Mouse (Mus musculus) frontal cortex, postnatal 14 days (tissue): ENCODE data around the gene Ccdc83.

ENCODE experiments used
- DNase-seq, 2 experiments: peaks; one replicate each; pipeline ENCODE4 v3.0.0; 2022; ENCODE audit warnings: low spot score in 2 of 2

Gene Ccdc83

DNA sequence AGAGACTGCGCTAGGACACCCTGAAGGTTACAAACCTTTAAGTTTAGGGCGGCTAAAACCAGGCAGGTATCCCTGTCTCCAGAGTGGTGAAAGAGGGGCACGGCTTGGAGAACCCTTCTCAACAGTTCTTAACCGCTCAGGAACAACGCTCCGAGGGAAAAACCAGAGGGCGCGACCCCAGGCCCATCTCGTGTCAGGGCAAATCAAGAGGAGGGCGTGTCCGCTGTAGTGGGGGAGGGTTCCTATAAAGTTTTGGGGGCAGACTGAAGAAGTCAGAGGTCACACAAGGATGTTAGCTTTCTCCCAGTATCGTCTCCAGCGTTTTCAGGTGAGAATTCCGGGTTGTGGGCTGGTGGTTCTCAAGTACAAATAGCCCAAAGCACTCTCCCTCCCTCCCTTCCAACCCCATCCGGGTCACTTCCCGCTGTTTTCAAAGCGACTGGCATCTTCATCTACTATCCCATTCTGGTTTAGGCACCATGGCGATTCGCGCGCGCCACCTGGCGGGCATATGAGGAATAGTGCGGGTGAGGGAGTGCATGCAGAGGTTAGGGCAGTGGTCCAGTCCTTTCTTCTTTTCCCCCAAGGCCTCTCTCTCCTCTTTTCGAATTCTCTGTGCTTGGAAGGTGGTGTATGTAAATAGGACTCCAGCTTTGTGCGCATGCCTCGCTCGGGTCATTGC, at the start of gene Ccdc83:
Gene Ccdc83, minus strand, starts transcription at position 489 of the 682 bp plus-strand sequence.
- peak; percentile 54 to 69 for DNase-seq

DNA sequence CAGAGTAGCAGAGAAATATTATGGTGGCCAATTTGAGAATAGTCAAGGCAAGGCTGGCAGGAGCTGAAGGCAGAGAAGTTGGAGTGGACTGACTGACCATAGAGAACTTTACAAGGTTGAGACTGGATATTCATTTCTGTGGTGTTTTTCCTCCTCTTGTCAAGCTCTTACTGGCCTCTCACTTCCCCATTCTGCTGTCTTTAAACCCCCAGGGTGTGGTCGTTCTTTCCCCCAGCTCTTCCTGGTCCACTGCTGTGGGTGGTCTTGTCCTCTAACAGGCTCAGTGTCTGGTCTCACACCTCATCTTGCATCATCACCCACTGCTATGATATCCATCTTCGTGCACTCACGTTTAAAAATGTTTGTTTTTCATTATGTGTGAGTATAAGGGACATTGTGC, 47.8 kb upstream of the Ccdc83 start:
- no peak for DNase-seq

DNA sequence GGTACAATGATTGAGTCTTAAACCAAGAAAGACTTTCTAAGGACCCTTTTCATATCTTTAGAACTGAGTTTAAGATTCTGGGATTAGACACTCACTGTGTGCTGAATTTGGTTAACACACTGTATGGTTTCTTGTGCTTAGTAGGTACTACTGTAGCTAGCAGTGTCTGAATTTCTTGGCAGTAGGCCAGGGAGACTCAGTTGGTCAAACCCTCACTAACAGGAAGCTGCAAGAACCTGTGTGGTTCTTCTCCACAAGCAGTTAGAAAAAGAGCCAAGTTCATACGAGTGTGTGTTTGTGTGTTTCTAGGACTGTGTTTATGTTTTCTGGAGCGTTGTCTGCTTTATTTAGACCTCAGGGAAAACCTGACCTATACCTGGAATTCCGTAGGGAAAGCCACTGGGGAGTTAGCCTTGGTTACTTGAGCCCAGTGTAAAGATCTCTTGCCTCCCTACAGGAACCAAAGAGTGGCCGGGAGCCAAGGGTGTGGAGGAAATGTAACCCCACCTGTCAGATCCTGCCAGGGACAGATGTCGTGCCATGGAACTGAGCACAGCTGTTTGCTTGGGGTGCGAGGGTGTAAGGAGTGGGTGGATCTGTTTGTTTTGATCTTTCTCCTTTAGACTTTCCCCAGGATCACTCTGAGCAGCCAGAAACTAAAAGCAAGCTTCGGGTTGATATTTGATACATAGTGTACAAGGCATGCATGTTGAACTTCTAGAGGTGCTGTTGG, 46.7 kb upstream of the Ccdc83 start:
- no peak for DNase-seq

DNA sequence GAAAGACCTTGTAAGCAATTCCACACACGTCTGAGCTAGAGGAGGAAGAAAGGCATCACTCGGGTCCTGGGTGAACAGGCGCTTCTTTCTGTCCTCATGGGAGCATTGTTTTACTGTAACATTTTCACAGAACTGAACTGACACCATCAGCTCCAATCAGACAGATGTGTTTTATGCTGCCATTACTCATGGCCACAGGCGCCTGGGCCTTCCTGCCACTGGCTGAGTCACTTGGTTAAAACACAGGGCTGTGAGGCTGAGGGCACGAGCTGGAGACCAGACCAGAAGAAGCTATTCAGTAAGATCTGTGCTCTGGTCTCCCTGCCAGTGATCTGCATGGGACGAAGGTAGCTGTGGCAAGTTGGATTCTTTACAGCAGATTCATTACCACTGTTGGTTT, 42.4 kb upstream of the Ccdc83 start:
- no peak for DNase-seq

DNA sequence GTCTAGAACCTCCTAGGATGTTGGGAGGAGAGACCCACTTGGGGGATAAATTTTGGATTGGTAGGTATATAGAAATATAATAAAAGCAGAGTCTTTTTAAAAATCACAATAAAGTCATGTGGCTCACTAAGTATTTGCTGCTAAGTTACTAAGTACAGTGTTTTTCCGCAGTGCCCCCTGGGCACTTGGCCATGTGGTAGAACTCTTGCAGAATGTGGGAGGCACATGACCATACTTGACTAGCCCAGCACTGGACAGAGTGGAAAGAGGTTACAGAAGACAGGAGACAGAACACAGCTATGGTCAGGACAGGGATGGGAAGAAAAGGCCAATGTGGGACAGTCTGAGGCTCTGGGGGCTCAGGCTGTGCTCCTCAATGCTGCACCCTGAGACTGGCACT, 41.4 kb upstream of the Ccdc83 start:
- no peak for DNase-seq

DNA sequence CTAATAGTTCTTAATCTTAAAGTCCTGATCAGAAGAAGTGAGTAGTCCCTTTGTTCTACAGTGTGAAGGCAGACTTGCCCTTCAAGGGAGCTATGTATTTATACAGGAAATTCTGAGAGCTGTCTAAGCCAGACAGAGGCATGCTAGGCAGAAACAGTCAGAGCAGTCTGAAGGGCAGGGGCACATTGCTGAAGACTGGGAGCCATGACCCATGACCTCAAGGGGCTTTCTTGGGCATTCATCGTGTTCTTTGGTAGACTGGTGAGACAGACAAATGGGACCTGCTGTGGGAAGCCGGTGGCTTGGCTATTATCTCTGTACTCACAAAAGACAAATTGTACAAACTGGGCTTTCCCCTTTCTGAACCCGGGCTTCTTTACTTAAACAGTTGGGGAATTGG, 40.5 kb upstream of the Ccdc83 start:
- DNase-seq = no peak

DNA sequence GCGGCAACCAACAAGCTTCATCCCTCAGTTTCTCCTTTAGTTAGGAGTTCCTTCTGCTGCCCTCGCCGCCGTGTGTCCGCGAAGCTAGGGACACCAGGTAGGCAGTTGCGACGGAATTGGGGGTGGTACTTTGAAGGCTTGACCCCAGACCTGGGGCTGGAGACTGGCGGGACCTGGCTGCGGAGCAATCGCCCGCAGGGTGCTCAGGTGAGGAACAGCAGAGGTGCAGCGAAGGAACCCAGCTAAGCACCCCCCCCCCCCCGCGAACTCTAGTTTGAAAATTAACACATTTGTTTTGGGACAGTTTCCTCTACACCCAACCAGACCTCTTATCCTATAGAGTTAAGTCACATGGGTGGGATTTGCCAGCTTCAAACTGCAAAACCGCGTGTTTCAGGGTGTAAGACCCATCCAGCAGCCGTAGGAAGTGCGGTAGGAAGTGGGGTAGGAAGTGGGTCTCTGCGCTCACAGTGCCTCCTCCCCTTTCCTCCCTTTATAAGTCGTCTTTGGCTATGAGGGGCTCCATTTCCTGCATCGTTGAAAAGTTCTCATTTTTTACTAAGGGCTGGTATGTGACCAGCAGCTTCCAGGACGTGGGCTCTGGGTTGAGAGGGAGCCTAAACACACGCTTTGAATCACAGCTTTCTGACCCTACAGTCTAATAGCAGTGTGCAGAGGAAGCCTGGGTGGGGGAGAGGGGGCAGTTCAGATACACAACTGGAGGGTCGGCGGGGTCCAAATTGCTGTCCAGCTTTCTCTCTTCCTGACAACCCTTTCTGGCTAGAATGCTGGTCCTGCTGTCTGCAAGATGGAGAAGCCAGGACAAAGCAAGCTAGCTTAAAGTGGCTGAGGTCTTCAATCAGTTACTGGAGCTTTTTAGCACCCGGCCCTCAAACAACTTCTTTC, 37.3 kb upstream of the Ccdc83 start:
- DNase-seq = no peak

DNA sequence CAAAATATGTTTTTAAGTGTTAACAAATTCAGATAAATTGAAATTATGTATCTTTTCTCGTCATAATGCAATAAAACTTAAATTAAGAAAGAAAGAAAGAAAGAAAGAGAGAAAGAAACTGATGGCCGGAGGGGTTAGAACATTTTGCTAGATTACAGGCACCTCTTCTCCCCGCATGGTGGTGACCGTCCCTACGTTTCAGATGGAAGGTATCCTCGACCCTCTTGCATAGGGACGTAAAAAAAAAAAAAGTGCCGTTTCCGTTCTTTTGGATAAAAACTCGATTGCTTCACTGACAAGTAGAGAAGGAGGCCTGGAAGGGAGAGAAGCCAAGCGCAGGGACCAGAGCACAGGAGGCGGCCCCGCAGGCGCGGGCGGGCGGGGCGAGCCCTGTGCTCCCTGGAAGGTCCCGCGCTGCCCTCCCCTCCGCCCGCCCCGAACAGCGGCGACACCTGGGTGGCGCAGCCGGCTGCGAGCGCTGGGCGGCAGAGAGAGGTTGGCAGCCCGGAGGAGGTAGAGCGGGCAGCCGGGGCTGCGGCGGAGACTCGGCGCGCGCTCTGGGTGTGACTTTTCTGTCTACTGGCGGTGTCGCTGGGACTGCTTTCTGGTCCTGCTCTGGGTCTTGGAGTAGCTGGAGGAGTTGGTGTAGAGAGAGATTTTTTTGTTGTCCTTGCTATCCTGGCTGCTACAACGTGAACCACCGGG, 36.5 kb upstream of the Ccdc83 start, which contains the start of gene Sytl2:
Gene Sytl2, plus strand, starts transcription at position 311 of the 705 bp plus-strand sequence.
- peak in 1 of 2 experiments; percentile 7 for DNase-seq

DNA sequence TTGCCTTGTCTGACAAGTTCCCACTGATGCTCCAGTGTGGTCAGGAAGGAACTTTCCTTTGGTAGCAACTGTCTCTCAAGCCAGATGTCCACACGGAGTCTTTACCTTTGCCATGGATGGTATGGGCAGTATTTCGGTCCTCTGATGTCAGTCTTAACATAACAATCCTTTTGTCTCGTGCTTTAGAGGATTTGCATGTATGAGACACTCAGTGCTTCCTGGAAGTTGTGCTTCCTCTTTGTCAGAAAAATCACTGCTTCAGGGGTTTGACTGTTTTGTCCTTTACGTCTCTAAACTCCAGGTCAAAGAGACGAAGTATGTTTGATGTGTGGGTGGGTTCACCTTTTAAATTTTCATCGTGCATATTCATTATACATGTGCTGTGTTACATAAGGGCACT, 26.3 kb upstream of the Ccdc83 start:
- no peak for DNase-seq

DNA sequence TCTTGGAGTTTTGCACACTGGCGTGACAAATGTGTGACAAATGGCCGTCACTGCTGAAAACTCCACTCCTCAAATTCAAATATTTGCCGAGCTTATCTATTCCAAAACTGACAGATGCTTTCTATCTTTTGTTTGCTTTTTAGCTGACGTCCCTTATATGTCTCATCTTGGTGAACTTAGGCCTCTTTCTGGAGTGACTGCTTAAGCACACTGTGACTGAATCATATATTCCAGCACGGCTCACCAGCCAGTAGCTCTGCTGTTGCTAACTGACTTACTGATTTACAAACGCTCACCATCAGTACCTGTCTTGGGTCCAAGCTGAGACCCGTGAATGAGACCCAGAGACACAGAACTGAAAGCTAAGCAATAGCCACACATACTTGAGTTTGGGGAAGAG, 19.2 kb upstream of the Ccdc83 start:
- DNase-seq = no peak

DNA sequence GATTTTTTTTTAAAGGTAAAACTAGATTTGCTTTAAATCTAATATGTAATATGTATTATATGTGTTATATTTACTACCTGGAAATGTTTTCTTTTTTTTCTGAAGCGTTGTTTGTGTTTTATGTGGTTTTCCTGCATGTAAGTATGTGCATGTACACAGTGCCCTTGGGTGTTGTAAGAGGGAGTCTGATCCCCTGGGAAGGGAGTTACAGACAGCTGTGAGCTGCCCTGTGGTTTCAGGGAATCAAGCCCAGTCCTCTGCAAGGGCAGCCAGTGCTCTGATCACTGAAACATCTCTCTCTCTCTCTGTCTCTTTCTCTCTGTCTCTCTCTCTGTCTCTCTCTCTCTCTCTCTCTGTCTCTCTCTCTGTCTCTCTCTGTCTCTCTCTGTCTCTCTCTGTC, 17.2 kb upstream of the Ccdc83 start:
- DNase-seq = no peak

DNA sequence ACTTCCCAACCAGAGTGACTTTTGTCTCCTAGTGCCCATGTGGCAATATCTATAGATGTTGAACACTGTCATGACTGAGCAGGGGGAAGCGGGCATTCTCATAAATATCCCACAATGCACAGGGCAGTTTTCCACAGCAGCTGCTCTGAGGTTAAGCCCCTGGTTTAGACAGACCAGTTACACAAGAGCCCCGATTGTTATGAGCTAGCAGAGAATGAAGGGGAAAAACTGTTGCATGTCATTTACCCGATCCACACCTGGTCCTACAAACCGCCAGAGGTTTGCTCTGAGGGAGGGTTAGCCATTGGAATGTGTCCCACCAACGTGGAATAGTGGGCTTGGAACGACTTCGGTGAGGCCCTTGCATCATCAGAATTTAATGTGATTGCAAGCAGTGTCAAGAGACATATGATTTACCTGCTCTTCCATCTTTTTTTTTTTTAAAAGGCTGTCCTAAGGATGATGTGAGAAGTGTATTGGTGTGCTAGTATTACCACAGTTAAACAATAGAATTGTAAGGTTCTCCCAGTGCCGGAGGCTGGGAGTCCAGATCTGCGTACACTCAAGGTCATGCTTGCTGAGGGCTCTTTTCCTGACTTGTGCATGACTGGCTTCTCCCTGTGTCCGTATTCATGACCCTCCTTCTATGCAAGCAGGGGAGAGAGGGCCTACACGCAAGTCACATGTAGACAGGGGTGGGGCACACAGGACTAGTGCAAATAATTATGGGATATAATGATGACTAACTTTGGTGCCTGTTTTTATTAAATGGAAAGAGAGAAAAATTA, 16.4 kb upstream of the Ccdc83 start:
- DNase-seq = no peak

DNA sequence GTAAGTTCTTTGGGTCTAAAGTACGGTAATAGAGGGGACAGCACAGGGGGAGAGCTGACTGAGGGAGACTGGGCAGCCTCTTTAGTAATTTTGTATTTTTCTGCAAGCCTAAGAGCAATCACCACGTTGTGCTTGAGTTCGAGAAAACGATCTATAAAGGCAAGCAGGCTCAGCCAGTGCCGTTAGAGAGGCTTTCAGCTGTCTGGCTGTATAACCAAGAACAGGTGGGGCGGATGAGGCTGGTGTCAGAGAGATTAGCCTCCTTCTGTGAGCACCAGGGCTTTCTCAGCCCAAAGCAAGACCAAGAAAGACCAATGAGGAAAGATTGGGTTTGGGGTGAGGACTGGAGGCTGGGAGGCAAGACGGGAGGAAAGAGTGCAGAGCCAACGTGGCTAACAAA, 15.3 kb upstream of the Ccdc83 start:
- no peak for DNase-seq

DNA sequence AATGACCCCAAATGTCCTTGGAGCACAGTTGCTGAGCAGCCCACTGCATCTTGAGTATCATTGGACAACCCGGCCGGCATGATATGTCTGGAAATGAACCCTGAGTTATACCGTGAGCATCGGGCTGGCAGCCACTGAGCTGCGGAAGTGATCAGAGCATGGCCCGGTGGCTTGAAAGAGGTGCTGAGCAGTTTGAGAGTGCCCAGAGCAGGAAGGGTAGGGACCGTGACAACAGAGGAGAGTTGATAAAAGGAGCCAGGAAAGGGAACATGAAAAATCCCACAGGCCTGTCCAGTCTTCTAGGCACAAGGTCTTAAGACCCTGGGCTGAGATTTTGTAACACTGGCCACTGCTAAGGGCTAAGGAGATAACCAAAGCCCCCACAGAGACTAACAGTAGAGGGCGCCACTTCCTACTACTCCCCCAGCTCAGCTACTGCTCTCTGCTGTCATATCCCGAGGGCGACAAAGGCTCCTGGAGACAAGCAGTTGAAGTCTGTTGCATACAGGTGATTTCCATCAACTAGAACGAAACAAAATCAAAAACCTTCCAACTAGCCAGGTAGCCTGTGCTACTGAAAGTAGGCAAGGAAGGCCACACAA, 14.8 kb upstream of the Ccdc83 start:
- no peak for DNase-seq

DNA sequence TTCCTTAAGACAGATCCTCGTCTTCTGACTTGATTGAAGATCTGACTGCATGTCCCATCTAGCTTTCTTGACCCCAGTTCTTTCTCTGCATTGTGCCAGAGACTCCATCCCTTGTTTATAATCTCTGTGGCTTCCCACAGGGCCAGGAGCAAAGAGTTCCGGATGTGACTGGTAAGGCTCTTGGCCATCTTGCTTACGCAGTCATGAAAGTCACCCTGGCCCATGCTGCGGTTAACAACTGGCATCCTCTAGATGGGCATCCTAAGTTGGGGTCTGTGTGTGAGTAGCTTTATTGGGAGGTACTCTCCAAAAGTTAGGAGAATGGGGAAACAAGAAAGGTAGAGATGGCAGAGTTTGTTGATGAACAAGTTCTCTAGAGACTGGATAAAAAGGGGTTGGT, 13.6 kb upstream of the Ccdc83 start:
- no peak for DNase-seq

DNA sequence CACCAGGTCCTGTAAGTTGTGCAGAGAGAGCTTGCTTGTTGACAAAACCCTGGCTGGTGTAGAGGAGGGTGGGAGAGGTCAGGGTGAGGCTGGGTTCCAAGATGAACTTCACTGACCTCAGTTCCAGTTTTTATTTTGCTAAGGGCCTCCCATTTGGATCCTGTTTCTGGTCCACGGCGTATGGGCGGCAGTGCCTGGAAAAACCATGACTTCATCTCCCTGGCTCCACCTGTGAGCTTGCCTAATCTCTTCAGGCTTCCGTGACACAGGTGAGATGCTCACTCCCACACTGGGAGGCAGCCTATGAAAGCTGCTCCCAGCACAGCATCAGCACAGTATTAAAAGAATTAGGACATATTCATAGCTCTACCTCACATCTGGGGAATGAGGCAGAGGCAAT, 12.2 kb upstream of the Ccdc83 start:
- no peak for DNase-seq

DNA sequence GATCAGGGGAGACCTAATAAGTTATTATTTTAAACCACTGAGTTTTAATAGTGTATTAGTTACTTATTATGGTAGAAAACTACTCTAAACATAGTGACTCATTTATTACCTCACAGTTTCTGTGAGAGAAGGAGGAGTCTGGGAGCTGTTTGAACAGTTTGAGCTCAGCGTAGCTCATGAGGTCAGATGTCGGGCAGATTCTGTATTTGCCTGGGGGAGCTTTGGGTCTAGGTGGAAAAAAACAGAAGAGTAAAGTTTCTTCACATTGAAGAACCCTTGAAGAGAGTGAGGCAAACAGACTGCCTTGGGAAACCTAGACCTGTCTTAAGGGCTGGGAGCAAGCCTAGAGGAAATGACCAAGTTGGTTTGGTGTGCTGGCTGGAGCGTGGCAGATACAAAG, 11.7 kb upstream of the Ccdc83 start:
- DNase-seq = no peak

DNA sequence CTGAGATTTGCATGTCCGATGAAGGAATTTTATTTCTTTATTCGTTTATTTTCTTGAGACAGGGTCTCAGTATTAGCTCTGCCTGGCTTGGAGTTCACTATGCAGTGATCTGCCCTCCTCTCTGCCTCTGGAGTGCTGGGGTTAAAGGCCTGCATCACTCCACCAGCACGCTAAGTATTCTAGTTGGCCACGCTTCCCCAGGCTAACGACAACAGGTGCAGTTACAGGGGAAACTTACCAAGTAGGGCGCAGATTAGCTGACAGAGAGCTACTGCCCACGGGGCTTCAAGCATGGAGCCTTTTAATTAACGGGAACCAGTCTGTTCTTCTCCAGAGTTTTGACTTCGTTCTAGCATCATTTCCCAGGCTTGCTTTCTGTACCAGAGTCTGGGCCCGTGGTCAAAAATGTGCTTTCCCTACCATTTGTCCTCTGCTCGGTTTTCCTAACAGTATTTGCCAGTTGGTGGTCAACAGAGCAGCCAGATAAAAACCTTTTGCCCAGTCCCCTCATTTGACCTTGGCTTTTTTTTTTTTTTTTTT, 9.1 kb upstream of the Ccdc83 start:
- DNase-seq = no peak

DNA sequence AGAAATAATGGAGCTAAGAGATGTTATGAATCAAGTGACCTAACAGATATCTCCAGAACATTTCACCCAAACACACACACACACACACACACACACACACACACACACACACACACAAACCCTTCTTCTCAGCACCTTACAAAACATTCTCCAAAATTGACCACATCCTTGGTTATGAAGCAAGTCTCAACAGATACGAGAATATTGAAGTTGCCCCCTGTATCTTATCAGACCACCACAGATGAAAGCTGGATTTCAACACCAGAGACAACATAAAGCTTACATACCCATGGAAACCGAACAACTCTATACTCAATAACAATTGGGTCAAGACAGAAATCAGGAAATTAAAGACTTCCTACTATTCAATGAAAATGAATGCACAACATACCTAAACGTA, 4.6 kb upstream of the Ccdc83 start:
- DNase-seq = no peak

DNA sequence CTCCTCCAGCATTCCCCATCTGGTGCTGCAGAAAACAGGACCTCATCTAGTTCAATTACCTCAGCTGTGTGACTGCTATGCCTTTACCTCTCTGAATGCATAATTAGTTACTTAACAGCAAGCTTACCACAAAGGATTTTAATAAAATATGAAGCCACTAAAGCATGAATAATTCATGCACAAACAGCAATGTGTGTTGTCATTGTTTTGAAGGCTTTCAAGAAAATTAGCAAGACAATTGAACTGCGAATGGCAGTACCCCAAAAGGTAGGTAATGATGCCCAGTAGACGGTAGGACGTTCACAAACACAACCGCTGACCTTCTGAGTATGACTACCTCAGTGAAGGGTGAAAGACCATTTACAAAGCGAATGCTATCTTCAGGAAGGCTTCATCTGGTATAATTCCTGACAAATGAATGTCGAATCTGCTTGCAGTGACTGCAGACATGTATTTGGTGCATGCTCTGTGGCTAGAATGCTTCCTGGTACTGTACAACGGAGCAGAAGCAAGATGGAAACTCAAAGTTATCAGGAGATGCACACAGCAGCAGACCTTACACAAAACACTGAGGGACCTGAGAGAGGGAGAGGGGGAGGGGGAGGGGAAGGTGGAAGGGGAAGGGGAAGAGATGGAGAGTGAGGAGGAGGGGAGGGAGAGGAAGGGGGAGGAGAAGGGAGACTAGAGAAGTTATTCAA, 3.5 kb downstream of the Ccdc83 start:
- no peak for DNase-seq
